Mouse (Mus musculus) hindbrain, embryonic 12.5 days (tissue): ENCODE measurements around the gene Foxj2. TPM values are rescaled to one million over a fixed set of nuclear protein-coding genes. Genes with fewer than 3 reads are reported as not detected.

Experiments
- ATAC-seq: fragments of 200-750 bp; cut with Nextera tagmentation; 2 replicates; pipeline ENCODE4 v1.8.0; 2017; ENCODE audit warnings: moderate TSS enrichment; ENCODE audit not compliant: low FRiP score
- H3K27ac ChIP-seq: fragments of 300-500 bp; sonication (generic); 2 replicates; pipeline ENCODE4 v1.5.1; 2016; ENCODE audit warnings: mild to moderate bottlenecking
- H3K27me3 ChIP-seq: fragments of 300-500 bp; sonication (generic); 2 replicates; pipeline ENCODE4 v1.6.1; 2016; ENCODE audit warnings: mild to moderate bottlenecking
- H3K36me3 ChIP-seq: fragments of 300-500 bp; sonication (generic); 2 replicates; pipeline ENCODE4 v1.6.1; 2016; ENCODE audit warnings: mild to moderate bottlenecking
- H3K4me1 ChIP-seq: fragments of 300-500 bp; sonication (generic); 2 replicates; pipeline ENCODE4 v1.6.1; 2016
- H3K4me2 ChIP-seq: fragments of 300-500 bp; sonication (generic); replicated peaks from 2 replicates; pipeline ENCODE4 v1.6.1; 2016; ENCODE audit warnings: mild to moderate bottlenecking
- H3K4me3 ChIP-seq: fragments of 300-500 bp; sonication (generic); 2 replicates; pipeline ENCODE4 v1.5.1; 2016; ENCODE audit warnings: mild to moderate bottlenecking
- H3K9ac ChIP-seq: fragments of 300-500 bp; sonication (generic); 2 replicates; pipeline ENCODE4 v1.6.1; 2016; ENCODE audit warnings: mild to moderate bottlenecking, moderate library complexity
- H3K9me3 ChIP-seq: fragments of 300-500 bp; sonication (generic); replicated peaks from 2 replicates; pipeline ENCODE4 v1.6.1; 2016; ENCODE audit warnings: mild to moderate bottlenecking
- whole genome bisulfite sequencing: fragments of 180-500 bp; shearing (Covaris S2); methylation state at CpG from one replicate; pipeline ENCODE4 v1.1.7; 2016; 5-methylcytosine and 5-hydroxymethylcytosine counted together
- polyA plus RNA-seq: library from polyadenylated mRNA; unstranded; fragments of >200 nt; fragmentation: Nextera tagmentation; extraction: Ambion mirVana; gene quantifications from 2 replicates; pipeline ENCODE4 v1.2.1, GENCODE M21; 2016

The Foxj2 gene
- polyA plus RNA-seq, 1 experiment from 2014 or later: 6.1 TPM

DNA sequence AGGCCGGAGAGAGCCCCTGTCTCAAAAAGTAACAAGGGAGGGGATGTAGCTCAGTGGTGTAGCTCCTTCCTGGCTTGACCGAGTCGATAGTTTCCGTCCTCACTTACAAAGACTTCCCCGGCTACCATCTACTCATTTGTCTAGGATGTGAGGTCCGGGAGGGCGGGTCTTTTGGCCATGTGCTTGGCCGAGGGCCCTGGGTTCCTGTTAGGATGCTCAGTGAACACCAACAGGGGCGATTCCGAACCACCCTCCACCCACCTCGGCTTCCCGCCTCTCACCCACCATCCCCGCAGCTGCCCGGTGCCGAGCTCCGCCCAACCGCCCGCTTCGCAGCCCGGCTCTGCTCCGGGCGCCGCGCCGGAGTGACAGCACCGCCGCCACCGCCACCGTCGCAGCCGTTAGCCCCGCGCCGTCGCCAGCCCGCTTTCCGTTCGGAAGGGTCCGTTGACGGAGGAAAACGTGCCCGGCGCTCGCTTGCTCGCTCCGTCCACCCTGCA lies 18.4 kb upstream of the Foxj2 start, which contains the start of gene Slc2a3:
TSS of gene Slc2a3 (minus strand) at position 340 of the 500 bp plus-strand sequence.
- under 1% methylated on average over 45 of the region's 46 CpGs for WGBS
- H3K4me1 ChIP-seq: 0 out of 2 replicates have a peak, but pooled peaks cover 6% of the 10 kb centered on the region
- H3K4me2 ChIP-seq: peak within 1 kb of the TSS; percentile 72
- H3K9ac ChIP-seq: peak within 1 kb of the TSS; percentile 65
- no peaks in the 10 kb centered on the region for H3K36me3 ChIP-seq
- no peak within 1 kb of the TSS; the same call in 1 of the 2 replicates for H3K27ac ChIP-seq
- H3K4me3 ChIP-seq: peak within 1 kb of the TSS; percentile 51
- H3K9me3 ChIP-seq: no peaks in the 10 kb centered on the region
- H3K27me3 ChIP-seq: peaks cover 26% of the 10 kb centered on the region
- ATAC-seq: peak; percentile 74

DNA sequence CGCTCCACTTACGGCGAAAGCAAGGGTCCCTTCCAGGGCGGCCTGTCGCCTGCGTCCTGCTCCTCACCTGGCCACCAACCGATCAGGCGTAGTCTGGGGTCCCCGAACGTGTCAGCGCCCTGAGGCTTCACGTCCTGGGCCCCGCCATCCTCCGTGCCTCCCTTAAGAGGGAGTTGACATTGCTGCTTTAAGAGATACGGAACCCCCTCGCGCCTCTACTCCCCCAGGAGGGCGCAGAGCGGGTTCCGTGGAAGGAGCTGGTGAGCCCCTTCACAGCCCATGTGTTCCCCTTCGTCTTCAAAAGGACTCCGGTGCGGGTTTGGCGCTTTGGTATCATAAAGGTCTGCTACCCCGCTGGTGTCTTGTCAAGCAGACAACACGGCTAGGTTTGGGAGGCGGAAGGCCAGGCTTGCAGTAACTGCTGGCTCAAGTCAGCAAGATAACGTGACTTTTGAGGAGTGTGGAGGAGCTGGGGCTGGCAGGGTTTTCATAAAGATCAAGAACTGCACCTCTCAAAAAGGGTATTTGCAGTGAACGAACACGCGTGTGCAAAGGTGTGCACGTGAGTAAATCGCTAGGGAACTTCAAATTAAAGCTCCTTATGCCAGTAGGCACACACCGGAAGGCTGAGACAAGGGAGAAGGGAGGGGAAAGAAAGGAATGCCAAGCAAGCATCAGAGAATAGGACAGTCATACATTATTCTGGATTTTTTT lies 17.8 kb upstream of the Foxj2 start:
- WGBS: 3% methylated on average over 34 of the region's 34 CpGs
- Histone ChIP-seq H3K27me3 (peaks cover 26% of the 10 kb centered on the region), H3K4me2 (peak overlapping the region; percentile 72), H3K9ac (peak overlapping the region; percentile 65), H3K27ac (no peak overlapping the region), H3K4me3 (peak overlapping the region; percentile 51), H3K9me3 (no peaks in the 10 kb centered on the region), H3K4me1 (0 out of 2 replicates have a peak, but pooled peaks cover 6% of the 10 kb centered on the region), H3K36me3 (no peaks in the 10 kb centered on the region)
- ATAC-seq: peak; percentile 66

DNA sequence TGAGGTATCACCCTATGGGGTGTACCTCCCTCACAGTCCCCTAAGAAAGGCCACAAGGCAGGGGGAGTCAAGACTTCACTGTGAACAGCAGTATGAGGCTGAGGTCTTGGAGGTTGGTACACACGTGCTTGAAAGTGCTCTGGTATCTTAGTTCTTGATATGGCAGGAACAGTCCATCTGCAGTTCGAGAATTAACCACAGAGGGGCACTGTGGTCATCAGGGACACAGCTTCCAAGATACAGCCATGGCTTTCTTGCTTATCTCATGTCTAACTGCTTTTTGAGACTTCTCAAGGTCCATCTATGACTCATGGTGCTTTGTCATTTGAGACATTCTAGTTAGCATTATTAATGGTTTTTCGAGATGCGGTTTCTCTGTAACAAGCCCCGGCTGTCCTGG lies 15.3 kb upstream of the Foxj2 start:
- no peaks in the 10 kb centered on the region for H3K36me3 ChIP-seq
- no peak overlapping the region for H3K4me3 ChIP-seq
- H3K9me3 ChIP-seq: no peaks in the 10 kb centered on the region
- 34% methylated on average over 5 of the region's 5 CpGs for WGBS
- ATAC-seq: no peak
- H3K4me2 ChIP-seq: no peak overlapping the region
- 0 out of 2 replicates have a peak, but pooled peaks cover 6% of the 10 kb centered on the region for H3K4me1 ChIP-seq
- H3K9ac ChIP-seq: no peak overlapping the region
- H3K27ac ChIP-seq: no peak overlapping the region
- H3K27me3 ChIP-seq: peaks cover 26% of the 10 kb centered on the region

DNA sequence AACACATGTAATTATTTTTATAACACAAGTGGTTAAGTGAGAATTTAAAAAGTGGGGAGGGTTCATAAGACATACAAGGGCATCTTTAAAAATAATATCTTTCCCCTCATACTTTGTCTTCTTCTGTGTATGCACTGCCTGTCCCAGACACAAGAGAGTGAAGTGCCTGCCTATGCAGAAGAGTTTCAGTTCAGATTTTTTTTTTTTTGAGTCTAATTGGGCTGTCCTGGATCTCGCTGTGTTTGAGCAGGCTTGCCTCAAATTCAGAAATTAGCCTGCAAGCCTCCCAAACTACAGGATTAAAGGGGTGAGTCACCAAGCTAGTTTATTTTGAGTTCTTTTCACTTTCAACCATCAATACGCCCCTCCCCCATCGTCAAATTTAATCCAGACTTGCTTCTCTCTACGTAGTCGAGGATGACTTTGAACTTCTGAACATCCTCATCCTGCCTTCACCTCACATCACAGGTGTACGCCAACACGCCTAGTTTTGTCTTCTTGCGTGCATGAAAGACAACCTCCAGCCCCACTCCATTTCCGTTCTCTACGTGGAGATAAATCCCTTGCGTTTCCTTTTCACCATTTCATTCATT lies 9.6 kb upstream of the Foxj2 start:
- Histone ChIP-seq H3K9ac (peak overlapping the region; percentile 62), H3K4me3 (peak overlapping the region; percentile 58), H3K4me1 (peaks cover 3% of the 10 kb centered on the region; the same call in 1 of the 2 replicates), H3K27ac (peak overlapping the region; percentile 98), H3K9me3 (no peaks in the 10 kb centered on the region), H3K4me2 (peak overlapping the region; percentile 62), H3K27me3 (no peaks in the 10 kb centered on the region), H3K36me3 (no peaks in the 10 kb centered on the region)
- ATAC-seq: peak; percentile 2; the same call in 1 of the 2 replicates
- 2% methylated on average over 11 of the region's 11 CpGs for WGBS

DNA sequence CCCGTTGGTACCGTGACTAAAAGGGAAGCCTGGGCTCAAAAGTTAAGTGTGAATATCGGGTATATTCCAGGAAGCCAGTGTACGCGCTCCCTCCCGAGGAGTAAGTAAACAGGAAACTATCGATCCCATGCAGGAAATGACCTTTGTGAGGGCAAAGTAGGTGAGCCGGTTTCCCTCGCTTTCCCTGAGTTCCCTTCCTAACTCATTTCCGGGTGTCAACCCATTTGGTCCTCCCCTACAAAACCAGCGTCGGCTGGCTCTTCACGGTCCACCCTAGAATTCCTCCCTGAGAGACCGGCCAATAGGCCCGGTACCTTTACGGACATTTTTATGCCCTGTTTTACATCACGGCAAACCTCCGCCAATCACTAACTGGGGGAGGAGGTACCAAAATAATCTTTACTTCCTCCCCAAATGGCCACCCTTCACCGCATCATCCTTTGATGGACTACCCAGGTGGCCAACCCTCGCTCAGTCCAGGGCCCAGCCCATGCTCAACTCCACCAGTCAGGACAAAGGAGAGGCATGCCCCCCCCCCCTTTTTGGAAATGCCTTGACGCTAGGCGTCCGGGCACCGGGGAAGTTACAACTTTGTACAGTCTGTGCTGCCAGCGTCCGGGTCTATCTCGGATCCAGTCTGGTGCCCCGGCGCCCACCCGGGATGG lies 9.0 kb upstream of the Foxj2 start:
- Histone ChIP-seq H3K4me3 (peak overlapping the region; percentile 58), H3K27me3 (no peaks in the 10 kb centered on the region), H3K4me1 (peaks cover 3% of the 10 kb centered on the region; the same call in 1 of the 2 replicates), H3K36me3 (no peaks in the 10 kb centered on the region), H3K9ac (peak overlapping the region; percentile 63), H3K9me3 (no peaks in the 10 kb centered on the region), H3K4me2 (peak overlapping the region; percentile 62), H3K27ac (peak overlapping the region; percentile 98)
- WGBS: under 1% methylated on average over 30 of the region's 30 CpGs
- peak; percentile 100 for ATAC-seq

DNA sequence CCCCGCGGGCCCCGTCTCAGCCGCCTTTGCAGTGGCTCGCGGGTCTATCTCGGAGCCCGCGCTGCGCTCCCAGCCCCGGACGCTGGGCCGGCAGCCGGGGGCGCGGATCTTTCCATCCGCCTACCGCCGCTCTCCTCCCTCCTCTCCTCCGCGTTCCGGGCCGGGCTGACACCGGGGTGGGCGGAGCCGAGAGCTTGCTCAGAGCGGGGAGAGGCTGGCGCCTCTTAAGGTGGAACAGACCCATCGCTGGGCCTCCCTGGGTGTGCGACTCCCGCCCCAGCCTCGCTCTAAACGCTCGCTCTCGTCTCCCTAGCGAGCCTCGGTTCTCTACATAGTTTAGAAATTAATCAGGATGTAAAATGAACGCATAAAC lies 8.4 kb upstream of the Foxj2 start:
- Histone ChIP-seq H3K9me3 (no peaks in the 10 kb centered on the region), H3K27me3 (no peaks in the 10 kb centered on the region), H3K4me1 (peaks cover 3% of the 10 kb centered on the region; the same call in 1 of the 2 replicates), H3K4me2 (peak overlapping the region; percentile 62), H3K36me3 (no peaks in the 10 kb centered on the region), H3K27ac (peak overlapping the region; percentile 98), H3K4me3 (peak overlapping the region; percentile 58), H3K9ac (peak overlapping the region; percentile 63)
- peak; percentile 94 for ATAC-seq
- WGBS: under 1% methylated on average over 37 of the region's 38 CpGs

DNA sequence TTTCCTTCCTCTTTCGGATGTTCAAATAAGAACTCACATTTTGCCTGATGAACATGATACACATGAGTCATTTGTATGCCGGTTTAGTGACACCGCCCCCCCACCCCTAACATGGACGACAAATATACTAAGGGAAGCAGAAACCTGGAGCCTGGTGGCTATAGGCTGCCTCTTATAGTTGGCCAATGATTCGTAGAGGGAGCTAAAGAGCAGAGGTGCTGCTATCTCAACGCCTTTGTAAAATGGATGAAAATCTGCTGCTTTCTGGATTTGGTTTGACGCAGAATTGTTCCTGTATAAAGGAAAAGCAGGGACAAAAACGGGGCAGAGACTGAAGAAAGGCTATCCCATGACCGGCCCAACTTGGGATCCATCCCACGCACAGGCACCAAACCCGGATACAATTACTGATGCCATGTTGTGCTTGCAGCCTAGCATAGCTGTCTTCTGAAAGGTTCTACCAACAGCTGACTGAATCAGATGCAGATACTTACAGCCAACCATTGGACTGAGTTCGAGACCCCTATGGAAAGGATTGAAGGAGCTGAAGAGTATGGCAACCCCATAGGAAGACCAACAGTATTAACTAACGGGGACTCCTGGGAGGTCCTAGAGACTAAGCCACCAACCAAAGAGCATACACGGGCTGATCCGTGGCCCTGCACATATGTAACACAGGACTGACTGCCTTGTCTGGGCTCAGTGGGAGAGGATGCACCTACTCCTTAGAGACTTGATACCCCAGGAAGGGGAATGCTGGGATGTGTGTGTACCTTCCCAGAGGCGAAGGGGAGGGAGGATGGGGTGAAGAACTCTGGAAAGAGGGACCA lies 7.7 kb upstream of the Foxj2 start:
- Histone ChIP-seq H3K27me3 (no peaks in the 10 kb centered on the region), H3K9ac (0 out of 2 replicates have a peak overlapping the region, but pooled peaks have one; percentile 63), H3K4me2 (peak overlapping the region; percentile 62), H3K4me1 (peaks cover 3% of the 10 kb centered on the region; the same call in 1 of the 2 replicates), H3K4me3 (peak overlapping the region; percentile 58), H3K36me3 (no peaks in the 10 kb centered on the region), H3K27ac (peak overlapping the region; percentile 98), H3K9me3 (no peaks in the 10 kb centered on the region)
- peak; percentile 35; the same call in 1 of the 2 replicates for ATAC-seq
- 26% methylated on average over 16 of the region's 16 CpGs for WGBS

DNA sequence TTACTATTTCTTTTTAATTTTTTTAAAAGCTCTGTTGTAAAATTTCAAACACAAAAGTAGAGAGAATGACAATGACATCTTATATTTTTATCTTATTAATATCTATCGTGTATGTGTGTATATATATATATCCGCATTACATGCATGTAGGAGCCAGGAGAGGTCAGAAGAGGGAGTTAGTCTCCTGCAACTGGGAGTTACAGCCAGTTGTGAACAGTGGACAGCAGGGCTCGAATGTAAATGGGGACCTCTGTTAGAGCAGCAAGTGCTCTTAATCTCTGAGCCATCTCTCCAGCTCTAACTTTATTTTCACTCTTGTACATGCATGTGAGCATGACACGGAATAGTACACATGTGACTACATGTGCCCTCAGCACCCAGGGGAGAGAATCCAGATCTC lies 7.0 kb upstream of the Foxj2 start:
- no peak overlapping the region for H3K27ac ChIP-seq
- no peaks in the 10 kb centered on the region for H3K9me3 ChIP-seq
- H3K9ac ChIP-seq: no peak overlapping the region
- H3K4me2 ChIP-seq: no peak overlapping the region
- no peak for ATAC-seq
- no peaks in the 10 kb centered on the region for H3K36me3 ChIP-seq
- no peak overlapping the region for H3K4me3 ChIP-seq
- no peaks in the 10 kb centered on the region for H3K27me3 ChIP-seq
- peaks cover 3% of the 10 kb centered on the region; the same call in 1 of the 2 replicates for H3K4me1 ChIP-seq
- 91% methylated on average over 4 of the region's 4 CpGs for WGBS

DNA sequence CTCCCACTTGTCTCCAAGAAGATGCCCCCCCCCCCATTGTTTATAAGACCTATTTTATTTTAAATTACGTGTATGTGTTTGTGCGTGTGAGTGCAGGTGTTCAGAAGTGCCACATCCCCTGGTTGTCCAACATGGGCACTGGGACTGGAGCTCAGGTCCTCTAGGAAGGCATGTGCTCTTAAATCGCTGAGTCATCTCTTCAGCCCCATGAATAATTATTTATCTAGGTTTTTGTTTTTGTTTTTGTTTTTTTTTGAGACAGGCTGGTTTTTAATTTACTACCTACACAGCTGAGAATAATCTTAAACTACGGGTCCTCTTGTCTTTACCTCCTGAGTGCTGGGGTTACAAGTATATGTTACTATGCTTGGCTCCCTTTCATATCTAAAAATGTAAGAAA lies 6.1 kb upstream of the Foxj2 start:
- H3K27me3 ChIP-seq: no peaks in the 10 kb centered on the region
- no peak for ATAC-seq
- H3K27ac ChIP-seq: no peak overlapping the region
- no peak overlapping the region for H3K4me2 ChIP-seq
- H3K36me3 ChIP-seq: no peaks in the 10 kb centered on the region
- H3K4me3 ChIP-seq: no peak overlapping the region
- WGBS: 91% methylated on average over 4 of the region's 4 CpGs
- H3K9ac ChIP-seq: no peak overlapping the region
- peaks cover 3% of the 10 kb centered on the region; the same call in 1 of the 2 replicates for H3K4me1 ChIP-seq
- no peaks in the 10 kb centered on the region for H3K9me3 ChIP-seq

DNA sequence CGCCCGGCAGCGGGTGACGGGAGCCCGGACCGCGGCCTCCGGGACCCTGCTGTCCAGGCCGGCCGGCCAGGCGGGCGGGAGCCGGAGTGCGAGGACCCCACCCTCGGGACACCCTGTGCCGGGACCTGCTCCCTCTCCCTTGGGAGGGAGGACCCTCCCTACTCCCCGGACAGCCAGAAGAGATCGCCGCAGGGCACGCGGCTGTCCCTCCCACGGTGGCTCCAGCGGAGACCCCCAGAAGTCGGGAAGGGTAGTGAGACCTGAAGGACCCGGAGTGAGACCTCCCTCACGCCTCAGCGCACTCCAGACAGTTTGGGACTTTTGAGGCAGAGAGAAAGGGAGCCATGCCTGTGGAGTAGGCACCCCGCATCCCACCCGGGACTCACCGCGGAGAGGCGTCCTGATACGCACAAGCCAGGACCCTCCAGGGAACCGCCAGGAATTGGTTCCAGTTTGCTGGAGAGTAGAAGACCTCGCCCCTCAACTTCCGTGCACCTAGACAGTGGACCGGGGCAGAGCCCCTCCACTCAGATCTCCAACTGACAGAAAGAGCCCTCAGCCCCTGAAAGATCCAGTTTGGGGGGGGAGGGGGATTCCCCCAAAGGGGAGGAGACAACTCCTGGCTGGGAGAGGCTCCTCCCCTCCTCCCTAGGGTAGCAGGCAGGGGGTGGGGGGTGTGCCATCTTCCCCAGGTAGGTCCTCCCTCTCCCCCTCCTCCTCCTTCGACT lies 521 bp downstream of the Foxj2 start:
- Histone ChIP-seq H3K4me3 (peak overlapping the region; percentile 91), H3K4me1 (peaks cover 18% of the 10 kb centered on the region), H3K27me3 (no peaks in the 10 kb centered on the region), H3K27ac (peak overlapping the region; percentile 64; the same call in 1 of the 2 replicates), H3K36me3 (no peaks in the 10 kb centered on the region), H3K4me2 (peak overlapping the region; percentile 84), H3K9me3 (no peaks in the 10 kb centered on the region), H3K9ac (peak overlapping the region; percentile 94)
- WGBS: under 1% methylated on average over 37 of the region's 38 CpGs
- ATAC-seq: peak; percentile 74
